Mouse (Mus musculus) mesoderm, embryonic 11.5 days (tissue): ENCODE results near the gene Ankrd33.

ENCODE experiments used
- DNase-seq: peaks from one replicate; pipeline ENCODE4 v3.0.0-alpha.2; 2012; ENCODE audit warnings: low read depth, low spot score

Gene Ankrd33

GRCm38 (mm10) chr15:101122290-101122589, 6.7 kb downstream of the Ankrd33 start:
- no peak for DNase-seq

GRCm38 (mm10) chr15:101123202-101123601, 7.6 kb downstream of the Ankrd33 start:
- no peak for DNase-seq

- DNase-seq: no peak
Observed at GRCm38 (mm10) chr15:101125561-101125960, 10.0 kb downstream of the Ankrd33 start.

- no peak for DNase-seq
Observed at GRCm38 (mm10) chr15:101126876-101127544, 11.5 kb downstream of the Ankrd33 start.

GRCm38 (mm10) chr15:101128181-101129089, 12.9 kb downstream of the Ankrd33 start, which contains the start of gene Acvrl1:
Acvrl1 (plus strand) TSS chr15:101128522.
- DNase-seq: no peak

- no peak for DNase-seq
Observed at GRCm38 (mm10) chr15:101129412-101129811, 13.9 kb downstream of the Ankrd33 start.

GRCm38 (mm10) chr15:101131498-101131897, 15.9 kb downstream of the Ankrd33 start:
- no peak for DNase-seq

- DNase-seq: no peak
Observed at GRCm38 (mm10) chr15:101132041-101132440, 16.5 kb downstream of the Ankrd33 start.

GRCm38 (mm10) chr15:101132761-101133160, 17.2 kb downstream of the Ankrd33 start:
- DNase-seq: no peak

- DNase-seq: no peak
Observed at GRCm38 (mm10) chr15:101133993-101134704, 18.6 kb downstream of the Ankrd33 start.

- DNase-seq: no peak
Observed at GRCm38 (mm10) chr15:101135405-101135804, 19.9 kb downstream of the Ankrd33 start.

- DNase-seq: no peak
Observed at GRCm38 (mm10) chr15:101137455-101137854, 21.9 kb downstream of the Ankrd33 start.

- DNase-seq: no peak
Observed at GRCm38 (mm10) chr15:101138675-101139074, 23.1 kb downstream of the Ankrd33 start.

GRCm38 (mm10) chr15:101139885-101140284, 24.3 kb downstream of the Ankrd33 start:
- DNase-seq: no peak

GRCm38 (mm10) chr15:101140587-101140986, 25.0 kb downstream of the Ankrd33 start:
- no peak for DNase-seq

- DNase-seq: no peak
Observed at GRCm38 (mm10) chr15:101141061-101141541, 25.5 kb downstream of the Ankrd33 start.

- no peak for DNase-seq
Observed at GRCm38 (mm10) chr15:101142672-101143071, 27.1 kb downstream of the Ankrd33 start.

- DNase-seq: no peak
Observed at GRCm38 (mm10) chr15:101143494-101143893, 27.9 kb downstream of the Ankrd33 start.

- no peak for DNase-seq
Observed at GRCm38 (mm10) chr15:101144176-101144575, 28.6 kb downstream of the Ankrd33 start.

GRCm38 (mm10) chr15:101144779-101145178, 29.2 kb downstream of the Ankrd33 start:
- no peak for DNase-seq

GRCm38 (mm10) chr15:101145424-101146099, 30.0 kb downstream of the Ankrd33 start:
- DNase-seq: peak; percentile 95
